Mouse (Mus musculus) inflammation-experienced regulatory T-cells (primary cell): Measurements from ENCODE around the gene Rhbdd3. TPM values are rescaled to one million over a fixed set of nuclear protein-coding genes. Genes with fewer than 3 reads are reported as not detected.

Experiments
- polyA plus RNA-seq, 2 experiments: library from polyadenylated mRNA; unstranded; fragments of 100-300 nt; shearing (Covaris generic); gene quantifications; one replicate each; pipeline ENCODE4 v1.2.1; 2017

The Rhbdd3 gene
- polyA plus RNA-seq: 10 to 100 TPM in 1 of 2 experiments, 1 to 10 TPM in 1; 8.6 to 11.0 TPM

GRCm38 (mm10) chr11:5098736-5099542 is at the start of gene Rhbdd3, which contains the start of gene Ewsr1:
Gene Rhbdd3, plus strand, starts transcription at chr11:5098926.
Gene Ewsr1, minus strand, starts transcription at chr11:5099266.

GRCm38 (mm10) chr11:5057856-5058641 is 40.7 kb upstream of the Rhbdd3 start, which contains the start of gene Rasl10a:
Gene Rasl10a, plus strand, starts transcription at chr11:5058128.

GRCm38 (mm10) chr11:5065056-5065821 is 33.5 kb upstream of the Rhbdd3 start, which contains the start of gene Gas2l1:
Gene Gas2l1, minus strand, starts transcription at chr11:5065327.

GRCm38 (mm10) chr11:5151680-5152337 is 53.1 kb downstream of the Rhbdd3 start, which contains the start of gene Emid1:
Gene Emid1, minus strand, starts transcription at chr11:5152257.

Other genes starting within 250 kb of the Rhbdd3 start
- gene Nf2, start 249.4 kb upstream of the Rhbdd3 start, polyA plus RNA-seq: 10 to 100 TPM; 44.7 to 45.5 TPM
- gene Nipsnap1, start 225.0 kb upstream of the Rhbdd3 start, polyA plus RNA-seq: 10 to 100 TPM; 31.1 to 34.4 TPM
- 10 to 100 TPM; 47.3 to 48.0 TPM for gene Thoc5, start 203.6 kb upstream of the Rhbdd3 start, polyA plus RNA-seq
- gene Nefh, start 150.9 kb upstream of the Rhbdd3 start, polyA plus RNA-seq: 10 to 100 TPM in 1 of 2 experiments, 1 to 10 TPM in 1; 6.2 to 11.8 TPM
- 100 to 1,000 TPM in 1 of 2 experiments, 10 to 100 TPM in 1; 87.7 to 127 TPM for gene Ap1b1, start 112.1 kb upstream of the Rhbdd3 start, polyA plus RNA-seq
- gene Rasl10a, start 40.8 kb upstream of the Rhbdd3 start, polyA plus RNA-seq: not detected
- 10 to 100 TPM in 1 of 2 experiments, 1 to 10 TPM in 1; 5.1 to 12.5 TPM for gene Gas2l1, start 33.6 kb upstream of the Rhbdd3 start, polyA plus RNA-seq
- 100 to 1,000 TPM; 654 to 738 TPM for gene Ewsr1, start 340 bp downstream of the Rhbdd3 start, polyA plus RNA-seq
- gene Emid1, start 53.3 kb downstream of the Rhbdd3 start, polyA plus RNA-seq: 1 to 10 TPM; 1.8 to 4.3 TPM
- 10 to 100 TPM in 1 of 2 experiments, 1 to 10 TPM in 1; 7.0 to 22.4 TPM for gene Kremen1, start 162.6 kb downstream of the Rhbdd3 start, polyA plus RNA-seq